Mouse (Mus musculus) liver, adult 2 months (tissue): ENCODE measurements around the gene AI481877. TPM values are rescaled to one million over a fixed set of nuclear protein-coding genes. Genes with fewer than 3 reads are reported as not detected.

ENCODE experiments used
- DNase-seq: peaks from one replicate; pipeline ENCODE4 v3.0.0-alpha.2; 2011; ENCODE audit warnings: low read depth, low spot score; ENCODE audit errors: extremely low read depth
- H3K27ac ChIP-seq: fragments of 200-500 bp; replicated peaks from 2 replicates; pipeline ENCODE4 v1.5.1; 2012; ENCODE audit warnings: low read depth, mild to moderate bottlenecking, control low read depth, inconsistent platforms, low read length; ENCODE audit not compliant: insufficient read depth
- H3K27me3 ChIP-seq: fragments of 200-500 bp; 2 replicates; pipeline ENCODE4 v1.6.1; 2012; ENCODE audit warnings: mild to moderate bottlenecking, moderate library complexity, low read length, inconsistent platforms; ENCODE audit not compliant: control insufficient read depth, insufficient read depth
- H3K36me3 ChIP-seq: fragments of 200-500 bp; 2 replicates; pipeline ENCODE4 v1.6.1; 2012; ENCODE audit warnings: low read length, inconsistent platforms; ENCODE audit not compliant: control insufficient read depth, insufficient read depth
- H3K4me1 ChIP-seq: fragments of 200-500 bp; 2 replicates; pipeline ENCODE4 v1.6.1; 2011; ENCODE audit warnings: low read length; ENCODE audit not compliant: control insufficient read depth, insufficient read depth
- H3K4me3 ChIP-seq: fragments of 200-500 bp; 2 replicates; pipeline ENCODE4 v1.5.1; 2011; ENCODE audit warnings: low read depth, mild to moderate bottlenecking, control low read depth, low read length, moderate library complexity; ENCODE audit not compliant: insufficient read depth
- H3K79me2 ChIP-seq: fragments of 200-500 bp; 2 replicates; pipeline ENCODE4 v1.6.1; 2012; ENCODE audit warnings: inconsistent platforms, mild to moderate bottlenecking, low read length, moderate library complexity; ENCODE audit not compliant: control insufficient read depth, insufficient read depth
- H3K9ac ChIP-seq: fragments of 200-500 bp; 2 replicates; pipeline ENCODE4 v1.6.1; 2012; ENCODE audit warnings: low read depth, mild to moderate bottlenecking, control low read depth, inconsistent platforms, low read length
- CTCF ChIP-seq: fragments of 200-500 bp; IDR thresholded peaks from 2 replicates; pipeline ENCODE4 v1.5.1; 2011; ENCODE audit warnings: low read depth, low read length, control low read depth
- POLR2A ChIP-seq: fragments of 200-500 bp; IDR thresholded peaks from 2 replicates; pipeline ENCODE4 v1.6.1; 2011; ENCODE audit warnings: low read length, control low read depth; ENCODE audit not compliant: insufficient read depth; ENCODE audit errors: extremely low read depth
- WGBS: fragments of 180-500 bp; shearing (Covaris S2); methylation state at CpG from one replicate; pipeline ENCODE4 v1.1.7; 2018; 5-methylcytosine and 5-hydroxymethylcytosine counted together
- polyA plus RNA-seq: library from polyadenylated mRNA; depleted of rRNA; stranded (reverse); fragments of >200 nt; gene quantifications from 2 replicates; pipeline ENCODE4 v1.2.3, GENCODE M21; 2012
- total RNA-seq: library from RNA; depleted of rRNA; stranded (reverse); fragments of >200 nt; gene quantifications from 2 replicates; pipeline ENCODE4 v1.2.3, GENCODE M21; 2014

The AI481877 gene
- total and polyA plus RNA-seq, 2 experiments, result not detected

GRCm38 (mm10) chr4:59164034-59164433 is 25.3 kb upstream of the AI481877 start:
- Histone ChIP-seq H3K27me3 (no peaks in the 10 kb centered on the region; the same call in 1 of the 2 replicates), H3K27ac (no peak overlapping the region), H3K9ac (no peak overlapping the region), H3K4me3 (no peak overlapping the region), H3K4me1 (no peaks in the 10 kb centered on the region), H3K79me2 (no peaks in the 10 kb centered on the region), H3K36me3 (no peaks in the 10 kb centered on the region)
- no peak for TF ChIP-seq CTCF
- TF ChIP-seq POLR2A, result no peak
- 72% methylated on average over 2 of the region's 2 CpGs for WGBS
- peak; percentile 10 for DNase-seq

GRCm38 (mm10) chr4:59160959-59161670 is 22.3 kb upstream of the AI481877 start:
- Histone ChIP-seq H3K4me3 (no peak overlapping the region), H3K27me3 (no peaks in the 10 kb centered on the region), H3K36me3 (no peaks in the 10 kb centered on the region), H3K27ac (no peak overlapping the region), H3K9ac (no peak overlapping the region), H3K79me2 (no peaks in the 10 kb centered on the region), H3K4me1 (no peaks in the 10 kb centered on the region)
- 82% methylated on average over 8 of the region's 8 CpGs for WGBS
- no peak for DNase-seq
- TF ChIP-seq POLR2A (no peak), CTCF (no peak)

GRCm38 (mm10) chr4:59160289-59160688 is 21.5 kb upstream of the AI481877 start:
- Histone ChIP-seq H3K79me2 (no peaks in the 10 kb centered on the region), H3K36me3 (no peaks in the 10 kb centered on the region), H3K9ac (no peak overlapping the region), H3K4me1 (no peaks in the 10 kb centered on the region), H3K27me3 (no peaks in the 10 kb centered on the region), H3K27ac (no peak overlapping the region), H3K4me3 (no peak overlapping the region)
- DNase-seq, result no peak
- no peak for TF ChIP-seq CTCF
- TF ChIP-seq POLR2A, result no peak
- 95% methylated on average over 5 of the region's 5 CpGs for WGBS

- H3K79me2 ChIP-seq, result no peaks in the 10 kb centered on the region
- TF ChIP-seq CTCF, result no peak
- TF ChIP-seq POLR2A, result no peak
- no peak overlapping the region for H3K4me3 ChIP-seq
- no peak overlapping the region for H3K9ac ChIP-seq
- WGBS, result 69% methylated on average over 2 of the region's 2 CpGs
- H3K27ac ChIP-seq, result no peak overlapping the region
- no peaks in the 10 kb centered on the region for H3K36me3 ChIP-seq
- no peaks in the 10 kb centered on the region for H3K27me3 ChIP-seq
- no peak for DNase-seq
- H3K4me1 ChIP-seq, result no peaks in the 10 kb centered on the region
These were observed 18.9 kb upstream of the AI481877 start for GRCm38 (mm10) chr4:59157654-59158053.

- H3K4me3 ChIP-seq, result no peak overlapping the region
- 29% methylated on average over 7 of the region's 7 CpGs for WGBS
These were observed 18.3 kb upstream of the AI481877 start for GRCm38 (mm10) chr4:59156897-59157592.

GRCm38 (mm10) chr4:59151953-59152352 is 13.2 kb upstream of the AI481877 start:
- no peaks in the 10 kb centered on the region for H3K36me3 ChIP-seq
- DNase-seq, result no peak
- H3K9ac ChIP-seq, result no peak overlapping the region
- H3K4me1 ChIP-seq, result no peaks in the 10 kb centered on the region
- no peak overlapping the region for H3K4me3 ChIP-seq
- no peak overlapping the region for H3K27ac ChIP-seq
- H3K79me2 ChIP-seq, result no peaks in the 10 kb centered on the region
- TF ChIP-seq CTCF (no peak), POLR2A (no peak)
- H3K27me3 ChIP-seq, result no peaks in the 10 kb centered on the region
- 79% methylated on average over 1 of the region's 1 CpGs for WGBS

More at GRCm38 (mm10) chr4:59156897-59157592, 18.3 kb upstream of the AI481877 start:
- peak; percentile 29 for DNase-seq
- no peak for TF ChIP-seq CTCF
- TF ChIP-seq POLR2A, result no peak
- Histone ChIP-seq H3K27me3 (no peaks in the 10 kb centered on the region), H3K36me3 (no peaks in the 10 kb centered on the region), H3K79me2 (no peaks in the 10 kb centered on the region), H3K9ac (no peak overlapping the region), H3K27ac (no peak overlapping the region), H3K4me1 (no peaks in the 10 kb centered on the region)
